Mouse (Mus musculus) cerebellum, adult 2 months (tissue): ENCODE measurements around the gene Gm19402.

Source experiments
- CTCF ChIP-seq: fragments of 200-500 bp; IDR thresholded peaks from 2 replicates; pipeline ENCODE4 v1.5.1; 2011; ENCODE audit warnings: low read depth, mild to moderate bottlenecking, control low read depth, low read length, moderate library complexity, borderline replicate concordance; ENCODE audit not compliant: insufficient read depth
- POLR2A ChIP-seq: fragments of 200-500 bp; IDR thresholded peaks from 2 replicates; pipeline ENCODE4 v1.6.1; 2011; ENCODE audit warnings: low read length, control low read depth, borderline replicate concordance; ENCODE audit not compliant: insufficient read depth

GRCm38 (mm10) chr10:77729241-77729640 lies 38.7 kb upstream of the Gm19402 start:
- TF ChIP-seq CTCF (no peak), POLR2A (no peak)
